Mouse (Mus musculus): ENCODE results near the gene Marveld2. TPM values are rescaled to one million over a fixed set of nuclear protein-coding genes. Genes with fewer than 3 reads are reported as not detected.

Marveld2 gene
- polyA plus RNA-seq, 1 experiment = 11.5 TPM

- TF ChIP-seq CTCF (conservative IDR thresholded peaks at IDR 0.05; ENCODE audit: insufficient read depth, insufficient read length, low read depth, low read length) (no peak), POLR2A (IDR thresholded peaks at IDR 0.05; ENCODE audit: low read depth, low read length) (no peak)
- Histone ChIP-seq H3K27ac (ENCODE audit: insufficient read depth, low read depth, low read length) (peak overlapping the region; percentile 49), H3K27me3 (replicated peaks; ENCODE audit: control insufficient read depth, insufficient read depth, low read length) (no peaks in the 10 kb centered on the region), H3K4me3 (ENCODE audit: insufficient read depth, low read depth, low read length) (peak overlapping the region; percentile 64), H3K36me3 (ENCODE audit: control insufficient read depth, insufficient read depth, low read length) (no peaks in the 10 kb centered on the region), H3K4me1 (ENCODE audit: control insufficient read depth, insufficient read depth, low read length) (peaks cover 4% of the 10 kb centered on the region; the same call in 1 of the 2 replicates)
- WGBS = 4% methylated on average over 12 of the region's 12 CpGs
- DNase-seq = no peak
Observed at GRCm38 (mm10) chr13:100553042-100553437, 63.7 kb downstream of the Marveld2 start.

GRCm38 (mm10) chr13:100552369-100553041, 64.3 kb downstream of the Marveld2 start, which contains the start of gene Ocln:
Gene Ocln (minus strand): TSS chr13:100552718.
- Histone ChIP-seq H3K27ac (ENCODE audit: insufficient read depth, low read depth, low read length) (peak within 1 kb of the TSS; percentile 49), H3K4me3 (ENCODE audit: insufficient read depth, low read depth, low read length) (peak within 1 kb of the TSS; percentile 64), H3K27me3 (replicated peaks; ENCODE audit: control insufficient read depth, insufficient read depth, low read length) (no peaks in the 10 kb centered on the region), H3K36me3 (ENCODE audit: control insufficient read depth, insufficient read depth, low read length) (no peaks in the 10 kb centered on the region), H3K4me1 (ENCODE audit: control insufficient read depth, insufficient read depth, low read length) (peaks cover 4% of the 10 kb centered on the region; the same call in 1 of the 2 replicates)
- WGBS = under 1% methylated on average over 45 of the region's 45 CpGs
- peak; percentile 88 for DNase-seq
- TF ChIP-seq CTCF (conservative IDR thresholded peaks at IDR 0.05; ENCODE audit: insufficient read depth, insufficient read length, low read depth, low read length) = no peak
- no peak for TF ChIP-seq POLR2A (IDR thresholded peaks at IDR 0.05; ENCODE audit: low read depth, low read length)

- H3K27ac ChIP-seq (ENCODE audit: insufficient read depth, low read depth, low read length) = peak overlapping the region; percentile 49
- 1% methylated on average over 35 of the region's 35 CpGs for WGBS
- DNase-seq = no peak
Observed at GRCm38 (mm10) chr13:100552009-100552368, 64.8 kb downstream of the Marveld2 start.

GRCm38 (mm10) chr13:100551371-100552008, 65.3 kb downstream of the Marveld2 start:
- Histone ChIP-seq H3K36me3 (ENCODE audit: control insufficient read depth, insufficient read depth, low read length) (no peaks in the 10 kb centered on the region), H3K4me1 (ENCODE audit: control insufficient read depth, insufficient read depth, low read length) (peaks cover 4% of the 10 kb centered on the region; the same call in 1 of the 2 replicates), H3K4me3 (ENCODE audit: insufficient read depth, low read depth, low read length) (peak overlapping the region; percentile 64), H3K27ac (ENCODE audit: insufficient read depth, low read depth, low read length) (peak overlapping the region; percentile 49), H3K27me3 (replicated peaks; ENCODE audit: control insufficient read depth, insufficient read depth, low read length) (no peaks in the 10 kb centered on the region)
- no peak for TF ChIP-seq CTCF (conservative IDR thresholded peaks at IDR 0.05; ENCODE audit: insufficient read depth, insufficient read length, low read depth, low read length)
- DNase-seq = peak; percentile 54
- 1% methylated on average over 41 of the region's 41 CpGs for WGBS

More at GRCm38 (mm10) chr13:100552009-100552368, 64.8 kb downstream of the Marveld2 start:
- TF ChIP-seq POLR2A (IDR thresholded peaks at IDR 0.05; ENCODE audit: low read depth, low read length) = no peak
- no peak for TF ChIP-seq CTCF (conservative IDR thresholded peaks at IDR 0.05; ENCODE audit: insufficient read depth, insufficient read length, low read depth, low read length)
- no peaks in the 10 kb centered on the region for H3K36me3 ChIP-seq (ENCODE audit: control insufficient read depth, insufficient read depth, low read length)
- peak overlapping the region; percentile 64 for H3K4me3 ChIP-seq (ENCODE audit: insufficient read depth, low read depth, low read length)
- no peaks in the 10 kb centered on the region for H3K27me3 ChIP-seq (replicated peaks; ENCODE audit: control insufficient read depth, insufficient read depth, low read length)
- H3K4me1 ChIP-seq (ENCODE audit: control insufficient read depth, insufficient read depth, low read length) = peaks cover 4% of the 10 kb centered on the region; the same call in 1 of the 2 replicates

- H3K36me3 ChIP-seq (ENCODE audit: control insufficient read depth, insufficient read depth, low read length) = no peaks in the 10 kb centered on the region
- DNase-seq = peak; percentile 67
- H3K4me3 ChIP-seq (ENCODE audit: insufficient read depth, low read depth, low read length) = no peak overlapping the region
- TF ChIP-seq CTCF (conservative IDR thresholded peaks at IDR 0.05; ENCODE audit: insufficient read depth, insufficient read length, low read depth, low read length) (no peak), POLR2A (IDR thresholded peaks at IDR 0.05; ENCODE audit: low read depth, low read length) (no peak)
- peak overlapping the region; percentile 92 for H3K27ac ChIP-seq (ENCODE audit: insufficient read depth, low read depth, low read length)
- WGBS = 65% methylated on average over 5 of the region's 5 CpGs
- no peaks in the 10 kb centered on the region for H3K27me3 ChIP-seq (replicated peaks; ENCODE audit: control insufficient read depth, insufficient read depth, low read length)
- peaks cover 10% of the 10 kb centered on the region; the same call in 1 of the 2 replicates for H3K4me1 ChIP-seq (ENCODE audit: control insufficient read depth, insufficient read depth, low read length)
Observed at GRCm38 (mm10) chr13:100547269-100547668, 69.5 kb downstream of the Marveld2 start.

Other genes with a start within 250 kb of the Marveld2 start
- 0.17 and 0.23 TPM in 2 replicates for gene Naip1, start 164.1 kb downstream of the Marveld2 start, polyA plus RNA-seq (2012; rRNA removed)
- gene Gtf2h2, start 124.4 kb downstream of the Marveld2 start, polyA plus RNA-seq (2012; rRNA removed) = 39.2 and 41.2 TPM in 2 replicates
- 10.5 and 11.0 TPM in 2 replicates for gene Ocln, start 64.3 kb downstream of the Marveld2 start, polyA plus RNA-seq (2012; rRNA removed)
- gene Ak6, start 34.0 kb upstream of the Marveld2 start, polyA plus RNA-seq (2012; rRNA removed) = 38.8 and 52.5 TPM in 2 replicates
- gene Rad17, start 34.1 kb upstream of the Marveld2 start, polyA plus RNA-seq (2012; rRNA removed) = 4.0 and 5.2 TPM in 2 replicates
- gene Taf9, start 34.6 kb upstream of the Marveld2 start, polyA plus RNA-seq (2012; rRNA removed) = 1.8 and 2.6 TPM in 2 replicates
- gene Ccdc125, start 52.7 kb upstream of the Marveld2 start, polyA plus RNA-seq (2012; rRNA removed) = 1.8 and 1.9 TPM in 2 replicates
- gene Cdk7, start 114.0 kb upstream of the Marveld2 start, polyA plus RNA-seq (2012; rRNA removed) = 13.4 and 15.4 TPM in 2 replicates
- 105 and 131 TPM in 2 replicates for gene Mrps36, start 127.7 kb upstream of the Marveld2 start, polyA plus RNA-seq (2012; rRNA removed)
- gene Cenph, start 158.9 kb upstream of the Marveld2 start, polyA plus RNA-seq (2012; rRNA removed) = 0.19 and 0.23 TPM in 2 replicates
- gene Ccnb1, start 169.6 kb upstream of the Marveld2 start, polyA plus RNA-seq (2012; rRNA removed) = 1.0 and 1.1 TPM in 2 replicates
- gene Slc30a5, start 216.5 kb upstream of the Marveld2 start, polyA plus RNA-seq (2012; rRNA removed) = 28.5 and 33.8 TPM in 2 replicates